Mouse (Mus musculus) liver, adult 2 months (tissue): Measurements from ENCODE around the gene Akap12.

ENCODE experiments used
- CTCF ChIP-seq: fragments of 200-500 bp; IDR thresholded peaks from 2 replicates; pipeline ENCODE4 v1.5.1; 2011; ENCODE audit warnings: low read depth, low read length, control low read depth
- POLR2A ChIP-seq: fragments of 200-500 bp; IDR thresholded peaks from 2 replicates; pipeline ENCODE4 v1.6.1; 2011; ENCODE audit warnings: low read length, control low read depth; ENCODE audit not compliant: insufficient read depth; ENCODE audit errors: extremely low read depth

GRCm38 (mm10) chr10:4289171-4289570, 23.0 kb downstream of the Akap12 start:
- TF ChIP-seq POLR2A: no peak
- TF ChIP-seq CTCF: no peak
